Mouse (Mus musculus) intestine, embryonic 16.5 days (tissue): Measurements from ENCODE around the gene Cask. TPM values are rescaled to one million over a fixed set of nuclear protein-coding genes. Genes with fewer than 3 reads are reported as not detected.

Source experiments
- ATAC-seq: fragments of 200-750 bp; cut with Nextera tagmentation; 2 replicates; pipeline ENCODE4 v1.8.0; 2017; ENCODE audit warnings: moderate TSS enrichment, moderate library complexity
- H3K27ac ChIP-seq: fragments of 300-500 bp; sonication (generic); 2 replicates; pipeline ENCODE4 v1.5.1; 2014; ENCODE audit warnings: mild to moderate bottlenecking, low read length
- H3K27me3 ChIP-seq: fragments of 300-500 bp; sonication (generic); replicated peaks from 2 replicates; pipeline ENCODE4 v1.6.1; 2014; ENCODE audit warnings: low read length, control low read depth, mixed read lengths; ENCODE audit not compliant: control insufficient read depth, insufficient read depth
- H3K36me3 ChIP-seq: fragments of 300-500 bp; sonication (generic); 2 replicates; pipeline ENCODE4 v1.6.1; 2014; ENCODE audit warnings: low read length, control low read depth; ENCODE audit not compliant: control insufficient read depth, insufficient read depth
- H3K4me1 ChIP-seq: fragments of 300-500 bp; sonication (generic); 2 replicates; pipeline ENCODE4 v1.6.1; 2014; ENCODE audit warnings: low read length, control low read depth, mixed read lengths; ENCODE audit not compliant: control insufficient read depth, insufficient read depth
- H3K4me2 ChIP-seq: fragments of 300-500 bp; sonication (generic); 2 replicates; pipeline ENCODE4 v1.6.1; 2014; ENCODE audit warnings: low read depth, low read length, control low read depth
- H3K4me3 ChIP-seq: fragments of 300-500 bp; sonication (generic); 2 replicates; pipeline ENCODE4 v1.5.1; 2014; ENCODE audit warnings: mild to moderate bottlenecking, low read length
- H3K9ac ChIP-seq: fragments of 300-500 bp; sonication (generic); 2 replicates; pipeline ENCODE4 v1.6.1; 2014; ENCODE audit warnings: low read depth, low read length
- H3K9me3 ChIP-seq: fragments of 300-500 bp; sonication (generic); 2 replicates; pipeline ENCODE4 v1.6.1; 2016; ENCODE audit warnings: low read length, control low read depth; ENCODE audit not compliant: control insufficient read depth
- WGBS: fragments of 180-500 bp; shearing (Covaris S2); extraction: QIAGEN DNeasy Blood & Tissue Kit; methylation state at CpG from one replicate; pipeline ENCODE4 v1.1.7; 2014; 5-methylcytosine and 5-hydroxymethylcytosine counted together
- polyA plus RNA-seq: library from polyadenylated mRNA; unstranded; fragments of >200 nt; fragmentation: Nextera tagmentation; extraction: Ambion mirVana; gene quantifications from 2 replicates; pipeline ENCODE4 v1.2.1, GENCODE M21; 2015

Cask gene
- polyA plus RNA-seq, 1 experiment from 2014 or later, result 10.1 TPM

GRCm38 (mm10) chrX:13618476-13618875 lies 232.7 kb downstream of the Cask start:
- Histone ChIP-seq H3K9me3 (no peaks in the 10 kb centered on the region), H3K27me3 (no peaks in the 10 kb centered on the region), H3K36me3 (no peaks in the 10 kb centered on the region), H3K4me1 (no peaks in the 10 kb centered on the region), H3K4me2 (no peak overlapping the region), H3K27ac (no peak overlapping the region), H3K4me3 (no peak overlapping the region), H3K9ac (no peak overlapping the region)
- WGBS, result 79% methylated on average over 4 of the region's 4 CpGs
- no peak for ATAC-seq

DNA sequence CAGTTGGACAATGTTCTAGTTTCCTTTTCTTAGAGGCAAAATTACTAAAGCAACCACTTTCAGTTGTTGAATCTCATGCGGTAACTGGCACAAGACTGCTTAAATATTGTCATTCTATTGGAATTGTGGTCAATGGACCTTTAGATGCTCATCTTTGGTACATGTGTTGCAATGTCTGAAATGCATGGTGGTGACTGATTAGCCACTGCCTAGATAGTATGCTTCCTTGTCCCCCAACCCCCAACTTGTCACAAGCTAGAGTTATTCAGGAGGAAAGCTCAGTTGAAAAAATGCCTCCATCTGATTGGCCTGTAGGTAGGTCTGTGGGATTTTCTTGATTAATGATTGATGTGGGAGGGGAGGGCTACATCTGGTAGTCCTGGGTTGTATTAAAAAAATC lies 233.9 kb downstream of the Cask start:
- no peaks in the 10 kb centered on the region for H3K4me1 ChIP-seq
- no peak overlapping the region for H3K4me3 ChIP-seq
- 93% methylated on average over 1 of the region's 1 CpGs for WGBS
- H3K27me3 ChIP-seq, result no peaks in the 10 kb centered on the region
- no peaks in the 10 kb centered on the region for H3K9me3 ChIP-seq
- H3K4me2 ChIP-seq, result no peak overlapping the region
- no peak overlapping the region for H3K27ac ChIP-seq
- ATAC-seq, result no peak
- H3K9ac ChIP-seq, result no peak overlapping the region
- H3K36me3 ChIP-seq, result no peaks in the 10 kb centered on the region

GRCm38 (mm10) chrX:13616726-13617125 lies 234.4 kb downstream of the Cask start:
- Histone ChIP-seq H3K9me3 (no peaks in the 10 kb centered on the region), H3K36me3 (no peaks in the 10 kb centered on the region), H3K9ac (no peak overlapping the region), H3K27ac (no peak overlapping the region), H3K27me3 (no peaks in the 10 kb centered on the region), H3K4me2 (no peak overlapping the region), H3K4me1 (no peaks in the 10 kb centered on the region), H3K4me3 (no peak overlapping the region)
- 50% methylated on average over 1 of the region's 1 CpGs for WGBS
- no peak for ATAC-seq

GRCm38 (mm10) chrX:13612115-13612514 lies 239.1 kb downstream of the Cask start:
- H3K9me3 ChIP-seq, result no peaks in the 10 kb centered on the region
- no peak overlapping the region for H3K4me3 ChIP-seq
- no peak for ATAC-seq
- no peak overlapping the region for H3K27ac ChIP-seq
- H3K36me3 ChIP-seq, result no peaks in the 10 kb centered on the region
- H3K4me2 ChIP-seq, result no peak overlapping the region
- no peaks in the 10 kb centered on the region for H3K27me3 ChIP-seq
- H3K4me1 ChIP-seq, result no peaks in the 10 kb centered on the region
- 58% methylated on average over 2 of the region's 2 CpGs for WGBS
- H3K9ac ChIP-seq, result no peak overlapping the region

GRCm38 (mm10) chrX:13611114-13611513 lies 240.1 kb downstream of the Cask start:
- no peak for ATAC-seq
- Histone ChIP-seq H3K9ac (no peak overlapping the region), H3K27me3 (no peaks in the 10 kb centered on the region), H3K27ac (no peak overlapping the region), H3K4me1 (no peaks in the 10 kb centered on the region), H3K9me3 (no peaks in the 10 kb centered on the region), H3K4me2 (no peak overlapping the region), H3K36me3 (no peaks in the 10 kb centered on the region), H3K4me3 (no peak overlapping the region)
- WGBS, result 89% methylated on average over 5 of the region's 5 CpGs

- H3K9me3 ChIP-seq, result no peaks in the 10 kb centered on the region
- ATAC-seq, result no peak
- 40% methylated on average over 3 of the region's 3 CpGs for WGBS
These were observed 243.4 kb downstream of the Cask start for GRCm38 (mm10) chrX:13607752-13608151.

GRCm38 (mm10) chrX:13606741-13607140 lies 244.4 kb downstream of the Cask start:
- Histone ChIP-seq H3K36me3 (no peaks in the 10 kb centered on the region), H3K27ac (no peak overlapping the region), H3K9ac (no peak overlapping the region), H3K9me3 (no peaks in the 10 kb centered on the region), H3K4me3 (no peak overlapping the region), H3K27me3 (0 out of 2 replicates have a peak, but pooled peaks cover 2% of the 10 kb centered on the region), H3K4me2 (no peak overlapping the region), H3K4me1 (no peaks in the 10 kb centered on the region)
- 57% methylated on average over 3 of the region's 3 CpGs for WGBS
- ATAC-seq, result no peak

More at GRCm38 (mm10) chrX:13607752-13608151, 243.4 kb downstream of the Cask start:
- Histone ChIP-seq H3K27me3 (0 out of 2 replicates have a peak, but pooled peaks cover 2% of the 10 kb centered on the region), H3K9ac (no peak overlapping the region), H3K4me1 (no peaks in the 10 kb centered on the region), H3K4me3 (no peak overlapping the region), H3K4me2 (no peak overlapping the region), H3K27ac (no peak overlapping the region), H3K36me3 (no peaks in the 10 kb centered on the region)

- no peak for ATAC-seq
- no peak overlapping the region for H3K9ac ChIP-seq
- no peaks in the 10 kb centered on the region for H3K36me3 ChIP-seq
- H3K4me3 ChIP-seq, result no peak overlapping the region
- 0 out of 2 replicates have a peak, but pooled peaks cover 2% of the 10 kb centered on the region for H3K27me3 ChIP-seq
- no peak overlapping the region for H3K27ac ChIP-seq
- 56% methylated on average over 1 of the region's 1 CpGs for WGBS
- H3K4me2 ChIP-seq, result no peak overlapping the region
- H3K4me1 ChIP-seq, result no peaks in the 10 kb centered on the region
- no peaks in the 10 kb centered on the region for H3K9me3 ChIP-seq
These were observed 251.2 kb downstream of the Cask start for GRCm38 (mm10) chrX:13599966-13600365.

DNA sequence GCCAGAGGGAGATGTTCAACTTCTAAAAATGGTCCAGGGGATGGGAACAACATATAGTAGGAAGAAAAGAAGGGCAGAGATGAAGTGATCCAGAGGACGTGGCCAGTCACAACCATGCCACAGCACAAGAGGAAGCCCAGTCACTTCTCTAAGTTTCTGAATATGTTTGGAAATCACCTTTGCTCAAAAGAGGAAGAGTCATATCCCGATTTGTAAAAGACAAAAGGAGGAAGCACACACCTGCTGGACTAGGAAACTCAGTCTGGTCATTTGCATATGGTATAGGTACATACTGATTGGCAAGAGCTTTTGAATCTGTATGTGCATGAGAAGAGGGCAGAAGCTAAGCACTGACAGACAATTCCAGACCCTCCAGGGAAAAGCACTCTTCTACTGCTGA lies 251.8 kb downstream of the Cask start:
- Histone ChIP-seq H3K4me1 (no peaks in the 10 kb centered on the region), H3K27me3 (0 out of 2 replicates have a peak, but pooled peaks cover 2% of the 10 kb centered on the region), H3K36me3 (no peaks in the 10 kb centered on the region), H3K4me3 (no peak overlapping the region), H3K9ac (no peak overlapping the region), H3K4me2 (no peak overlapping the region), H3K27ac (no peak overlapping the region), H3K9me3 (no peaks in the 10 kb centered on the region)
- ATAC-seq, result no peak
- 74% methylated on average over 2 of the region's 2 CpGs for WGBS

GRCm38 (mm10) chrX:13577647-13578046 lies 273.5 kb downstream of the Cask start:
- H3K4me3 ChIP-seq, result no peak overlapping the region
- WGBS, result 76% methylated on average over 3 of the region's 3 CpGs
- H3K9ac ChIP-seq, result no peak overlapping the region
- ATAC-seq, result no peak
- no peaks in the 10 kb centered on the region for H3K9me3 ChIP-seq
- no peaks in the 10 kb centered on the region for H3K4me1 ChIP-seq
- H3K27ac ChIP-seq, result no peak overlapping the region
- no peaks in the 10 kb centered on the region for H3K27me3 ChIP-seq
- H3K36me3 ChIP-seq, result no peaks in the 10 kb centered on the region
- no peak overlapping the region for H3K4me2 ChIP-seq
